Mouse (Mus musculus): ENCODE data around the gene St6galnac3. TPM values are rescaled to one million over a fixed set of nuclear protein-coding genes. Genes with fewer than 3 reads are reported as not detected.

St6galnac3 gene
- total and polyA plus RNA-seq, 2 experiments from 2014 or later: 7.3 to 9.9 TPM

GRCm38 (mm10) chr3:153745099-153745498 is 20.1 kb upstream of the St6galnac3 start:
- Histone ChIP-seq H3K36me3 (ENCODE audit: insufficient read depth, low read length) (no peaks in the 10 kb centered on the region), H3K27me3 (ENCODE audit: insufficient read depth, low read length) (no peaks in the 10 kb centered on the region), H3K9ac (replicated peaks; ENCODE audit: low read length) (no peak overlapping the region), H3K4me1 (ENCODE audit: insufficient read depth, low read length) (no peaks in the 10 kb centered on the region), H3K9me3 (ENCODE audit: low read length) (no peaks in the 10 kb centered on the region), H3K4me2 (ENCODE audit: low read depth, low read length) (no peak overlapping the region), H3K4me3 (ENCODE audit: low read length) (no peak overlapping the region), H3K27ac (no peak overlapping the region)
- ATAC-seq: no peak
- WGBS: 58% methylated on average over 3 of the region's 3 CpGs
- no peak for TF ChIP-seq CTCF (IDR thresholded peaks at IDR 0.05; ENCODE audit: low read depth)
- DNase-seq (ENCODE audit: low spot score): no peak

DNA sequence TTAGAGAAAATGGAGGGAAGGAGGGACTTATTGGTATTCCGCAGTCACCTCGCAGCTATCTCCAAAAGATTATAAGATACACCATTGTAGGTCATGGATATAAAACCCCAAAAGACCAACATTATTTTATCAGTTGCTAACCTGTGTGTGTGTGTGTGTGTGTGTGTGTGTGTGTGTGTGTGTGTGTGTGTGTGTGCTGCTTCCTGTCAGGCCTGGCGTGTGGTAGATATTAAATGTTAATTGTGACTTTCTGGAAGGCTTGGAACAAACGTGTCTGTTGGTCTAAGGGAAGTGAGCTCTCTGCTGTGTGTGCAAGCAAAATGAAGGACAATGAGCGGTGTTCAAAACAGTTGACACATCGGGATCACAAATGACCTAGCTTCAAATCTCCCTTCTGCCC is 19.5 kb upstream of the St6galnac3 start:
- H3K4me3 ChIP-seq (ENCODE audit: low read length): no peak overlapping the region
- no peak overlapping the region for H3K27ac ChIP-seq
- no peak for TF ChIP-seq CTCF (IDR thresholded peaks at IDR 0.05; ENCODE audit: low read depth)
- 84% methylated on average over 6 of the region's 6 CpGs for WGBS
- no peaks in the 10 kb centered on the region for H3K27me3 ChIP-seq (ENCODE audit: insufficient read depth, low read length)
- no peak overlapping the region for H3K4me2 ChIP-seq (ENCODE audit: low read depth, low read length)
- H3K36me3 ChIP-seq (ENCODE audit: insufficient read depth, low read length): no peaks in the 10 kb centered on the region
- DNase-seq (ENCODE audit: low spot score) (no peak), ATAC-seq (no peak)
- no peaks in the 10 kb centered on the region for H3K4me1 ChIP-seq (ENCODE audit: insufficient read depth, low read length)
- no peak overlapping the region for H3K9ac ChIP-seq (replicated peaks; ENCODE audit: low read length)
- H3K9me3 ChIP-seq (ENCODE audit: low read length): no peaks in the 10 kb centered on the region

GRCm38 (mm10) chr3:153741800-153742199 is 16.8 kb upstream of the St6galnac3 start:
- 0 out of 2 replicates have a peak, but pooled peaks cover 5% of the 10 kb centered on the region for H3K4me1 ChIP-seq (ENCODE audit: insufficient read depth, low read length)
- H3K4me2 ChIP-seq (ENCODE audit: low read depth, low read length): no peak overlapping the region
- H3K27me3 ChIP-seq (ENCODE audit: insufficient read depth, low read length): no peaks in the 10 kb centered on the region
- no peak overlapping the region for H3K4me3 ChIP-seq (ENCODE audit: low read length)
- ATAC-seq (no peak), DNase-seq (ENCODE audit: low spot score) (no peak)
- no peaks in the 10 kb centered on the region for H3K36me3 ChIP-seq (ENCODE audit: insufficient read depth, low read length)
- no peaks in the 10 kb centered on the region for H3K9me3 ChIP-seq (ENCODE audit: low read length)
- no peak for TF ChIP-seq CTCF (IDR thresholded peaks at IDR 0.05; ENCODE audit: low read depth)
- no peak overlapping the region for H3K27ac ChIP-seq
- 84% methylated on average over 7 of the region's 7 CpGs for WGBS
- H3K9ac ChIP-seq (replicated peaks; ENCODE audit: low read length): no peak overlapping the region

DNA sequence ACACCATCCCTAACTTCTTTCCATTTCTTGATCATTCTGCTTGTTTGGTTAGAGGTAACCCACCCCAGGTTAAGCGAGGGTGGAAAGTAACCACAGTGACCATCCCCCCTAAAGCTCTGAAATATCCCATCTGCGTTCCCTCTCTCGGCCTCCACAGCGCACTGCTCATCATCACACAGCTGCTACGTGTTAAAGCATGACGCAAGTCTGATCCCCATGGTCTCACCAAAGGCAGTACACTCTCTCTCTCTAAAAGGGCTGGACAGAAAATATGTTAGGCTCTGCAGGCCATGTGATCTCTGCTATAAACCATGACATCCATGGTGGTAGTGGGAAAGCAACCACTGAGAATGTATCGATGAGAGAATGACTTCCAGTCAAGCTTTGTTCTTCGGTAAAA is 14.4 kb upstream of the St6galnac3 start:
- H3K4me2 ChIP-seq (ENCODE audit: low read depth, low read length): no peak overlapping the region
- no peak for DNase-seq (ENCODE audit: low spot score)
- no peak for ATAC-seq
- H3K9ac ChIP-seq (replicated peaks; ENCODE audit: low read length): no peak overlapping the region
- H3K27me3 ChIP-seq (ENCODE audit: insufficient read depth, low read length): no peaks in the 10 kb centered on the region
- H3K9me3 ChIP-seq (ENCODE audit: low read length): no peaks in the 10 kb centered on the region
- WGBS: 74% methylated on average over 8 of the region's 8 CpGs
- no peak overlapping the region for H3K27ac ChIP-seq
- H3K36me3 ChIP-seq (ENCODE audit: insufficient read depth, low read length): no peaks in the 10 kb centered on the region
- H3K4me3 ChIP-seq (ENCODE audit: low read length): no peak overlapping the region
- 0 out of 2 replicates have a peak, but pooled peaks cover 5% of the 10 kb centered on the region for H3K4me1 ChIP-seq (ENCODE audit: insufficient read depth, low read length)
- TF ChIP-seq CTCF (IDR thresholded peaks at IDR 0.05; ENCODE audit: low read depth): no peak

DNA sequence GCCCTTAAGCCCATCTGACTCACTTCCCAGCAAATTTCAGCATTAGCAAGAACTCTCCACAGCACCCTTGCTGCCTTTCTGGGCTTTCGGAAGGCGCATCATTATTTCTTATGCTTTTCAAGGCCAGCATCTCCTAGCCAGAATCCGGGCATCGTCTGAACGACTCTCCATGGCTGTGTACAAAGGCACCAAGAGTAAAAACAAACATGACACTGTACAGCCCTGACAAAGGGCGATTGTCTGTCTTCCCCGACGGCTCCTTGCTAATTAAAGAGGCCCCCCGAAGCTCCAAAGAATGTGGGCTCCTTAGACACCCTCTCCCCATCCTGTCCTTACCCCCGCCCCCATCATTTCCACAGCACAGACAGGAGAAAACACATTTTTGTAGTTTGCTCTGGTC is 13.4 kb upstream of the St6galnac3 start:
- 19% methylated on average over 10 of the region's 10 CpGs for WGBS
- H3K9me3 ChIP-seq (ENCODE audit: low read length): no peaks in the 10 kb centered on the region
- no peak overlapping the region for H3K4me2 ChIP-seq (ENCODE audit: low read depth, low read length)
- no peak overlapping the region for H3K27ac ChIP-seq
- no peak overlapping the region for H3K9ac ChIP-seq (replicated peaks; ENCODE audit: low read length)
- DNase-seq (ENCODE audit: low spot score): peak; percentile 20
- H3K4me3 ChIP-seq (ENCODE audit: low read length): no peak overlapping the region
- no peaks in the 10 kb centered on the region for H3K36me3 ChIP-seq (ENCODE audit: insufficient read depth, low read length)
- 0 out of 2 replicates have a peak, but pooled peaks cover 5% of the 10 kb centered on the region for H3K4me1 ChIP-seq (ENCODE audit: insufficient read depth, low read length)
- no peaks in the 10 kb centered on the region for H3K27me3 ChIP-seq (ENCODE audit: insufficient read depth, low read length)
- ATAC-seq: peak; percentile 66; the same call in 1 of the 2 replicates
- TF ChIP-seq CTCF (IDR thresholded peaks at IDR 0.05; ENCODE audit: low read depth): no peak

- 68% methylated on average over 16 of the region's 16 CpGs for WGBS
- no peaks in the 10 kb centered on the region for H3K27me3 ChIP-seq (ENCODE audit: insufficient read depth, low read length)
- no peak overlapping the region for H3K9ac ChIP-seq (replicated peaks; ENCODE audit: low read length)
- no peaks in the 10 kb centered on the region for H3K9me3 ChIP-seq (ENCODE audit: low read length)
- DNase-seq (ENCODE audit: low spot score) (no peak), ATAC-seq (no peak)
- no peaks in the 10 kb centered on the region for H3K36me3 ChIP-seq (ENCODE audit: insufficient read depth, low read length)
- no peak overlapping the region for H3K4me3 ChIP-seq (ENCODE audit: low read length)
- H3K4me1 ChIP-seq (ENCODE audit: insufficient read depth, low read length): 0 out of 2 replicates have a peak, but pooled peaks cover 5% of the 10 kb centered on the region
- TF ChIP-seq CTCF (IDR thresholded peaks at IDR 0.05; ENCODE audit: low read depth): no peak
- no peak overlapping the region for H3K4me2 ChIP-seq (ENCODE audit: low read depth, low read length)
- no peak overlapping the region for H3K27ac ChIP-seq
Measured at GRCm38 (mm10) chr3:153736756-153737280, 11.8 kb upstream of the St6galnac3 start.

DNA sequence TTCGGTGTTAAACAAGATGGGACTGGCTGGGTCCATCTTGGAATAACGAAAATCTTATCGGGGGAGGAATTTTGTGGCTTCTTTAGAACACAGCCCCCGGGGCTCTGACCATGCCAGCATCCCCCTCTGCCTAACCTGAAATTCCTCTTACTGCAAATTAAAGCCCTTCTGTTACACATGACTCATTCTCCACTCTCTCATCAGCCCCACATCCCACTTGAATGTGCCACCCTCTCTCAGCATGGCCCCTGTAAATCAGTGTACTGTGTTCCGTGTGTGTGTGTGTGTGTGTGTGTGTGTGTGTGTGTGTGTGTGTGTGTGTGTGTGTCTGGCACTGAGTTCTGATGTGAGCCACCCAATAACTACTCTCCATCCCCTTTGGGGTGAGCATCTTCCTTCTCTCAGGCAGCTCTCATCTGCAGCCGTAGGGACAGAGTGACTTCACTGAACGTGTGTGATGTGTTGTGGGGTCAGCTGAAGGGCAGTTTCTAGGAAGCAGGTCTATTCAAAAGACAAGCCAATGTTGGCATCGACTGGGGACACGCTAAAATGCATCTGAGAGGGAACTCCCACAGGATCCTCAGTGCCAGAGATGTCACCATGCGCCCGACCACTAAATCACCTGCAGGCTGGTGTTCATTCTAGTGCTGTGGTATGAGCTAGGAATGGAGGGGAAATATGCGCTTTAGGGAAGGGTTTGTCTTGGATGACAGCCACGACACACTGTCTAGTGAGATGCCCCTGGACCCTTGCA is 11.0 kb upstream of the St6galnac3 start:
- WGBS: 58% methylated on average over 13 of the region's 13 CpGs
- ATAC-seq (no peak), DNase-seq (ENCODE audit: low spot score) (no peak)
- Histone ChIP-seq H3K4me2 (ENCODE audit: low read depth, low read length) (no peak overlapping the region), H3K9ac (replicated peaks; ENCODE audit: low read length) (no peak overlapping the region), H3K4me1 (ENCODE audit: insufficient read depth, low read length) (0 out of 2 replicates have a peak, but pooled peaks cover 5% of the 10 kb centered on the region), H3K4me3 (ENCODE audit: low read length) (no peak overlapping the region), H3K36me3 (ENCODE audit: insufficient read depth, low read length) (no peaks in the 10 kb centered on the region), H3K9me3 (ENCODE audit: low read length) (no peaks in the 10 kb centered on the region), H3K27ac (no peak overlapping the region), H3K27me3 (ENCODE audit: insufficient read depth, low read length) (no peaks in the 10 kb centered on the region)
- TF ChIP-seq CTCF (IDR thresholded peaks at IDR 0.05; ENCODE audit: low read depth): no peak
